Mouse (Mus musculus): ENCODE measurements around the gene Spint5.

Gene Spint5

DNA sequence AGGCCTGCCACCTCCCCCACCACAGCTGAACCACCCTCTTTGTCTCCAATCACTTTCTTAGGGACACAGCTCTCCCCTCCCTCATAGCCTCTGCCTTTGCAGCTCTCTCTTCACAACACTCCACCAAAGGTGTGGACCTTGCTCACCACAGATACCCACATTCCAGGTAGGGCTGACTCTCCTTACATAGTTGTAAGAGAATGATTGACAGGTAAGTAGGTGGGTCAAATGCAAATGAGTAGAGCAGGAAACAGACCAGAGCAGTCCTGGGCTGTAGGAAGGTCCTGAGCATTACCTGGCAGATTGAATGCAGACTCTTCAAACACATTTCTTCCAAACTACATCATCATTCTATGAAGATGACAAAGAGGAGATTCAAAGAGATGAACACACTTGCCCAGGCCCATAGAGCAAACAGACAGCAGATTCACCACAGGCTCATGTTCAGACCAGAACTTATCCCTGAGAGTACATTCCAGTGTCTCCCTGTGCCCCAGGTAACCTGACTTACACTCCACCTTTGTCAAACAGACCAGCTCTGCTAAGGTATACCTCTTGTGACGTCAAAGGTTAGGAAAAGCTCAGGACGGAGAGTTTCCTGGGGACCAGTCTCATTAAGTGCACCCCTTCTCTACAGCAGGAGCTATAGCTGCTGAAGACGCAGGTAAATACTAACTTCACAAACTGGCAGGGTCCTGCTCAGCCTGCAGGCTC lies 22.4 kb downstream of the Spint5 start:
- DNase-seq: no peak

DNA sequence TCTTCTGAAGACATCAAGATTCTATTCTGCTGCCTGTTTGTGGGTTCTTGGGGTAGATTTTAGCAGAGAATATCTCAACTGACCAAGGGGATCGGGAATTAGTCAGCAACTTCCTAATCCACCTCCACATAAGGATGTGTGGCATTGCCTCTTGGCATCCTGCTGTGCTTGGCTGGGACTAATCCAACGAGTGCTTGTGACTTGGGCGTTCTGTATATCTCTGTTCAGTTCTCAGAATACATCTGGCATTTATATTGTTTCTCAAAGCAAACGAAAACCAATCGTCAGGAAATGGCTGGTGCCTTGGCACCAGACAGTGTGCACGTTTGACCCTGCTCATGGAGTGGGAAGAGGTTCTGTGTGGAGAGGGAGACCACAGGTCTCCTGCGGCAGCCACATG lies 24.8 kb downstream of the Spint5 start:
- no peak for DNase-seq

DNA sequence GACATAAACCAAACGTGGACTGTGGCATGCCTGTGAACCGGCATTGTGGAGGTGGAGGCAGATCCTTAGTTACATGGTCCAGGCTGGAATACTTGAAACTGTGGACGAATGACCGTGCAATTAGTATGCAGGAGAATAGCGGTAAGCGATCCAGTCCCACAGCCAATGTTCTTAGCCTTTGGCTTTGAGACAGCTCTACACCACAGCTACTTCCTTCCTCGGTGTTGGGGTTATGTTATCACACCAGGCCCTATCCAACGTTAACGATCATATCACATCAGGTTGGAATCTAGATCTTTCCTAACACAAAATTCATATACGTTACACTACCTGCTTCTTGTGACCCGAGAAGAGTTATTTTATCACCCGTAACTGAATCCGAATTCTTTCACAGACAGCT lies 29.9 kb downstream of the Spint5 start:
- DNase-seq: no peak

DNA sequence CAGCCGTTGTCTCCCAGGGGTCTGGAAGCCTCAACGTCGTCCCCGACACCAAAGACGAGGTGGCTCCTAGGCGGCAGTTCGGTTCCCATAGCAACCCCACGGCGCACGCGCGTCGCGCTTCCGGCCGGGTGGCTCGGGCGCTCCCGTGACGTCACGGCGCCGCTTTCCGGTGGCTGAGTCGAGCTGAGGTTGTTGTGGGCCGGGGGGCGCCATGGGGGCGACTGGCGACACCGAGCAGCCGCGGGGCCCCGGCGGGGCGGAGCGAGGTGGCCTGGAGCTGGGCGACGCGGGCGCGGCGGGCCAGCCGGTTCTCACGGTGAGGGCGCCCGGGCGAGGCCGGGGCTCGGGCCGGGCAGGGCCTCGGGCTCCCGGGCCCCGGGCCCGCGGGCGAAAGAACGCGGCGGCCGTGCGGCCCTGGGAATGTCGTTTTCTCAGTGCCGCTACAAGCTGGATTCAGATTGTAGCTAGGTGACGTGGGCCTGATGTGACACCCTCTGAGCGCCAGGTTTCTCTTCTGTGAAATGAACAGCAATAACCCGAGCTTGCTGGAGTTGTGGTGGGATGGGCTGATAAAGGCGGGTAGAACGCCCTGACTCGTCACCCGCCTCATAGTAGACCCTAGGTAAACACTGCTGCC lies 30.9 kb downstream of the Spint5 start, which contains the start of the genes Wfdc3 and Dnttip1:
Wfdc3 (minus strand) TSS at position 89 of the 637 bp plus-strand sequence.
Dnttip1 (plus strand) TSS at position 141 of the 637 bp plus-strand sequence.
- DNase-seq: peak; percentile 84

DNA sequence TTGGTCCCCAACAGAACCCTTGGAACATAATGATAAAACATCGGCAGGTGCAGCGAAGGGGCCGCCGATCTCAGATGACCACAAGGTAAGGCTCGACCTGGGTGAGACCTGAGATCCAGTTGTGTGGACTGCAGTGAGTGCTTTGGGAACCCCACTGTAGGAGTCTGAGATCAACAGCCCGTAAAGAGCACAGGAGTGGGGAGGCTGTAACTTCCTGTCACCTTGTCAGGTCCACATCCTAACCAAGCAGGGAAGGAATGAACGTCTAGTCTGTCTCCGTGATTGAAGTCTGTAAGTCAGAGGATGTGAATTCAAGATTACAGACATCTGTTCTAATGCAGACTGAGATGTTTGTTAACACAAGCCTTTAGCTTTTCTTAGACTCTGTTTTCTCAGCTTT lies 31.6 kb downstream of the Spint5 start:
- DNase-seq: no peak

DNA sequence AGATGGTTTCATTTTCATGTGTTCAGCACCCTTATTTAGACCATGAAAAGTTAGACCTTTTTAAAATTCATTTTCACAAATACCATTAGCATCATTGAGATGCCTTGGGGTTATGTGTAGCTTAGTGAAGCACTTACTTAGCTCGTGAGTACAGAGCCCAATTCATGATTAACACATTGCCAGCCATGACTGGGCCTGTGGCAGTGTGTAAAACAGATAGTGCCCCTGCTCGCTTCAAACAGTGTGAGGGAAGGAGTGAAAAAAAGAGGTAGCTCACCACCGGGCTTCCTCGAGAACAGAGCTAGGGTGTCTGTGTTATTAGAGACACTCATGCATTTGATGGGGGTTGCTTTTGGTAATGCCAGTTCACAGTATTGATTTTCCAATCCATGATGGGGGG lies 33.1 kb downstream of the Spint5 start:
- peak; percentile 0 for DNase-seq

DNA sequence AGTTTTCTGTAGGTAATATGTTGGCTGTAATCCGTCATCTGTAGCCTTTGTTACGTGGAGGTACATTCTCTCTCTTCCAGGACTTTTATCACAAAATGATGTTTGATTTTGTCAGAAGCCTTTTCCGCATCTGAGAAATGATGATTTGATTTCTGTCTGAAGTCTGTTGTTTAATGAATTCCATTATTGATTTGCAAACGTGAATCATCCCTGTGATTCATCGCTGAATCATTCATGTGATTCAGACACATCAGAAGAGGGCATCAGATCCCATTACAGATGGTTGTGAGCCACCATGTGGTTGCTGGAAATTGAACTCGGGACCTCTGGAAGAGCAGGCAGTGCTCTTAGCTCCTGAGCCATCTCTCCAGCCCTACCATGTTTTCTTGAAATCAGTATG lies 33.9 kb downstream of the Spint5 start:
- DNase-seq: no peak

DNA sequence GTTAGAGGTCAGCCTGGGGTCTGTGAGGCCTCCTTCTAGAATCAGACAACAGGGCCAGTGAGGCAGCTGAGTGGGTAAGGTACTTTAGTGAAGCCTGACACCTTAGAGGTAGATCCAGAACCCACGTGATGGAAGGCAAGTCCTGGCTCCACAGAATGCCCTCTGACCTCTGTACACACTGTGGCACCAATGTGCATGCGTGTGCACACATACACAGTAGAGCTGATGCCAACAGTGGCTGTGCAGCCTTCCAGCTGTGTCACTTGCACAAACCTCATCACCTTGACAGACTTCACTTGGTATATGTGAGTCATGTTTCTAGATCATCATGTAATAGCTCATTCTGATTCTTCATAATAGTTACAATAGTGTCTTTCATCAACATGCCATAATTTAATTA lies 37.3 kb downstream of the Spint5 start:
- DNase-seq: peak; percentile 0

DNA sequence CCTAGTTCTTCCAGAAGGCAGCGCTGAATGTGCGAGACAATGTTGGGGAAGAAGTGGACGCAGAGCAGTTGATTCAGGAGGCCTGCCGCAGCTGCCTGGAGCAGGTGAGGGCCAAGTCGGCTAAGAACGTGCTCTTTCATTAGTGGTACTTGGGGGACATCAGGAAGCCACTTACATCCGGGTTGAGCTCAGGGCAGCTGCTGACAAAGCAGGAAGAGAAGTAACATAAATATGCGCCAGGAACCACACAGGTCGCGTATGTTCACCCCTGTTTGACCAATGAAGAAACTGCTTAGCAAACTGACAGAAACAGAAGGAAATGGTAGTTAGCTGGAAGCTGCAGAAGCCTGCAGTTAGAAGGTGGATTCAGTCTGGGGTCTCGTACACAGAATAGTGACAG lies 39.0 kb downstream of the Spint5 start:
- peak; percentile 0 for DNase-seq

DNA sequence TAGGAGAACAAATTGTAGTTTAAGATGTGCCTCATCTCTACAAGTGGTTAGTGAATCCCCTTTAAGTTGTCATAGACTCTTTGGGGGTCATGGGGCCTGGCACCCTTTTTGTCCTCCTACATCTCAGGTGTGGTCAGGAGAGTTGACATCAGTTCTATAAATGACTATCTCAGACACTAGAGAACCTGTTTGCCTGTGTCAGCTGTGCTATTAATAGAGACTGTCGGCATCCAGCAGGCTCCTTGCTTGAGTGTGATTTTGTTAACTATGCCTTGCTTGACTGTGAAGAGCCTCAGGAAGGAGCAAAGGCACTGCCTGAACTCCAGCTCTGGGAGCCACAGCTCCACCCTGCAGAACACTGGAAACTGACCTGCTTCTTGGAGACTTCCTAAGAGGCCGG lies 39.7 kb downstream of the Spint5 start:
- DNase-seq: peak; percentile 3

DNA sequence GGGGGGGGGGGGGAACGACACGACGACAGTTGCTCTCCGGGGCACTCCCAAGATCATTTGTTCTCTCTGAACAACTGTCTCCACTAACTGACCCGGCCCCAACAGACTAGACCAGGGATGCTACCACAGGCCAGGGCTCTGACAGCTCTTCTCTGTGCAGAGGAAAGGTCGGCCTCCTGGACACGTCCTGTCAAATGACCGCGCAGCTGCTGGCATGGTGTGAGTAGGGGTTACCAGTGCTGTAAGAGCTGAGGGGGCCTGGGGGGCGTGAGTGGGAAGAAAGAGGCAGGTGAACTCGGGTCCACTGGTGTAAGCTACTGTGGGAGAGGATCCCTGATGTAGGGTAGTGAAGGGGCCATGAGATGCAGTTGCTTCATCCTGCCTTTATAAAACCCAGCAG lies 42.7 kb downstream of the Spint5 start:
- no peak for DNase-seq

DNA sequence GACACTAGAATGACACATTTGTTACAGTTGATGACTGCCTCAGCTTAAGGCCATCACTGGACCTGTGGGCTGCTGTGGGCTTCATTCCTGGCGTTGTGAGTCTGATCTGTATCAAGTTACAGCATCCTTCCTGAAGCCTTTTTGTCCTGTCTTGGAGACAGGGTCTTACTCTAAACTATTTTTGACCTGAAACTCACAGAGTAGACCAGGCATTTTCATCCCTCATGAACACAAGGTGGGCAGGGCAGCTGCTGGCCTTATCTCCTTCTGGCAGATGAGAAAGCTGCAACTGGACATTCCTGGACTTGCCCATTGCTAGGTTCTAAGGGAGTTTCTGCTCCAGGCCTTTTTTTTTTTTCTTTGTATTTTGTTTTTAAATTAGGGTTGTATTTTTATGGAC lies 43.6 kb downstream of the Spint5 start:
- no peak for DNase-seq

DNA sequence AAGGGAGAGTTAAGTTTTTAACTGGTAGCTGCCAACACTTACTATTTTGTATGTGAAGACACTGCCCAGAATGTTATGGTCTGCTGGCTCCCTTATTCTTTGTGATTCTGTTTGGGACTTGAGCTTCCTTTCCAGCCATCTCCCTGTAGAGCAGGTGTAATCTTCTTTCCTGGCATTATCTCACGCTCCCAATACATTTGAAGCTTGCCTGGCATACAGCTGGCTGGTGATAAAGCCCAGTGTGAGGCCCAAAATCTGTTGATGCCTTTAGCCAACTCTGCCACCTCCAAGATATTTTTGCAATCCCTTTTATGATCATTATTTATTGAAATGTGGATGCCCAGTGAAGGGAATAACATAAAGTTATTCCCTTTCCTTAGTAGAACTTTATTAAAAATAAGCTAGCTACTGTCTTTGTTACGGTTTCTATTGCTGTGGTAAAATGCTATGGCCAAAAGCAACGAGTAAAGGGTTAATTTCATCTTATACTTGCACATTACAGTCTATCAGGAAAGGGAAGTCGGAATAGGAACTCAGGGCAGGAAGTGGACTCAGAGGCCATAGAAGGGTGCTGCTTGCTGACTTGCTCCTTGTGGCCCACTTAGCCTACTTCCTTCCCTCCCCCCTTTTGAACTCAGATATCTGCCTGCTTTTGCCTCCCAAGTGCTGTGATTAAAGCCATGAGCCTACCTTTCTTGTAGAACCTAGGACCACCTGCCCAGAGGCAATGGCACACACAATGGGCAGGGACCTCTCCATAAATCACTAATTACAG lies 45.1 kb downstream of the Spint5 start:
- no peak for DNase-seq

DNA sequence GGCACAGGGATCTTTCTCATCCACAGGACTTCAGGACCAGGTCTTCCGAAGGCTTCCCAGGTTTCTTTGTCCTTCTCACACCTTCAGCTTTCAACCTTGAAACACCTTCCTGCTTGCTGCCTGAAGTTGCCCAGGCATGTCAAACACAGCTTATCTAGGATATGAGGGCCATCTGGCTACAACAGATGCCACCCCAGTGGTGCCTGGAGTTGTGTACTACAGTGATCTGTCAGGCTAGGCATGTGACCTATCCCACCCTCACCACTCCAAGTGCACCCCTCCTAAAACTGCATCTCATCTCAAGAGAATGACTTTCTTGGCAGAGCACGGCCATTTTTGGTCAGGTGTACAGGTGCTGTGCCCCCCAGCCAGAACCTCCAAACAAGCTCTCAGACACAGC lies 46.4 kb downstream of the Spint5 start:
- peak; percentile 37 for DNase-seq

DNA sequence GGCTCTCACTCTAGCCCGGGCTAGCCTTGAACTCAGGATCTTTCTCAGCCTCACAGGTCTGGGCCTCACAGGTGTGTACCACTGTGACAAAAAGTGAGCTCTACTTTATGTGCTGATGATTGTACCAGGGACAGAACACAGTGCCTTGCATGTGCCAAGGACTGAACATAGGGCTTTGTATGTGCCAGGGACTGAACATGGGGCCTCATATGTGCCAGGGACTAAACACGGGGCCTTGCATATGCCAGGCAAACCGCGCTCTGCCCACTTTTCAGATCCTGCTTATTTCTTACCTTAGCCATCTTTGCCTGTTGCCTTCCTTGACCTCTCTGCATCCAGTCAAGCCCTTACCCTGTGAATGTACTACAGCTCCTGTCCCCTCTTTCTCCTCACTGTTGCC lies 46.9 kb downstream of the Spint5 start:
- DNase-seq: no peak

DNA sequence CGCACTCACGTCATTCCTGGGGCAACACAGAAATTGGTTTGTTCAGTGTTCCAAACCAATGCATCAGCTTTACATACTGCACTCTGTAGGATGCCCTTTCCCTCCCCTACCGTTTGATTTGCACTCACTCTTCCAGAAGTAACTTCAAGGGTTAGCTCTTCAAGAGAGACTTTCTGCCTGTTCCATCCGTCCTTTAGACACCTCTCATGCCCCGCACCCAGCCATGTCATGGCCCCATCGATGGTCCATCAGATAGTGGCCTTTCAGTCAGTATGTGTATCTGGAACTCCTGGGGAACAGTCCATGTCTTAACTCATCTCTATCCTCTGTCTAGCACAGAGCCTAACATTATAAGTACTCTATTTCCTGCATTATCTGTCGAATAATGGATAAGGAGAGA lies 47.5 kb downstream of the Spint5 start:
- no peak for DNase-seq

DNA sequence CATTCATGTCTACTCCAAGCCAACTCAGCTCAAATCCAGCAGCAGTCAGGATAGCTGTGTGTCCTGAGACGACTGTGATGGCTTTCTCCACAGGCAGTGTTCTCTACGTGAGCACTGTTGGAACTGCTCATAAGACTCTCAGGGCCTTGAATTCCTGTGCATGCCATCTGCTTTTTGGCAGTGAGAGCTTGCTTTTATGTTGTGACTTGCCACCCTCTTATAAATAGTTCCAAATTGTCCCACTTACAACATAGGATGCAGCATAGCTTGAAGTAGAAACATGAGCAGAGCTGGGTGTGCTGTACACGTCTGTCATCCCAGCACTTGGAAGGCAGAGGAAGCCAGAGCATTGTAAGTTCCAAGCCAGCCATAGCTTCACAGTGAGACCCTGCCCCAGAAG lies 50.7 kb downstream of the Spint5 start:
- DNase-seq: no peak

All from cerebellum, adult 9-10 months (tissue).